Mouse (Mus musculus): ENCODE measurements around the gene Slc25a21. TPM values are rescaled to one million over a fixed set of nuclear protein-coding genes. Genes with fewer than 3 reads are reported as not detected.
"Not testable (repeated sequence)": the region's sequence is repeated elsewhere in the genome, so short reads cannot be mapped to it uniquely, and the experiment has no call there.

The Slc25a21 gene
- 1 to 10 TPM; 1.1 to 2.2 TPM for total RNA-seq (2021)
- long read RNA-seq, experiment 1, result 0 reads
- long read RNA-seq, experiment 2, result 0 reads

DNA sequence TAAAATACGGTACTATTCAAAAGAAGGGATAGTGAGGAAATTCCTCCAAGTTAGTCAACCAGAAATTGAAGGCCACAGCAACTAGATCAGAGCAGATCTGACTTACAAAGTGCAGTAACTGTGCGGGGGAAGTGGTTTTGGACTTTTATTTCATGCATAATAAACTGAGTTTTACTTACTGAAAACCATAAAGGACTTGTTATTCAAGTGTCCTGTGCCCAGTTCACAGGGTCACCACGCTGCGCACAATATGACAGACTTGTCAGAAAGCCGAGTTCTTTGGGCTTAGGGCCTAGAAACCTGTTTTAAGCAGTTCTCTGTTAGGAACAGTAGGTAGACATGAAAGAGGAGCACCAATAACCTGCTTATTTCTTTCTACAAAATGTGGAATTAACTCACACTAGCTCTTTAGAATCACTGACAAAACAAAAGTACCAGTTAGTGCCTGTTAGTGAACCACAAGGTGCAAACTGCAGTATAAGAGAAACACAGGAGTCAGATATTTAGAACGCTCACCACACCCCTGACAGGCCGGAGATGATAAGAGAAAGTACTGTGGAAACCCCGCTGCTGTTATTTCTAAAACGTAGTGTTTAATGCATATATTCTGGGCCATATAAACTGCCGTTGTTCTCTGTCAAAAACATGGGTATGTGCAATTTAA, at the start of gene Slc25a21:
Gene Slc25a21 (minus strand): TSS at position 110 of the 664 bp plus-strand sequence.
- DNase-seq (ENCODE audit: low spot score in 2 of 2), result no peak

DNA sequence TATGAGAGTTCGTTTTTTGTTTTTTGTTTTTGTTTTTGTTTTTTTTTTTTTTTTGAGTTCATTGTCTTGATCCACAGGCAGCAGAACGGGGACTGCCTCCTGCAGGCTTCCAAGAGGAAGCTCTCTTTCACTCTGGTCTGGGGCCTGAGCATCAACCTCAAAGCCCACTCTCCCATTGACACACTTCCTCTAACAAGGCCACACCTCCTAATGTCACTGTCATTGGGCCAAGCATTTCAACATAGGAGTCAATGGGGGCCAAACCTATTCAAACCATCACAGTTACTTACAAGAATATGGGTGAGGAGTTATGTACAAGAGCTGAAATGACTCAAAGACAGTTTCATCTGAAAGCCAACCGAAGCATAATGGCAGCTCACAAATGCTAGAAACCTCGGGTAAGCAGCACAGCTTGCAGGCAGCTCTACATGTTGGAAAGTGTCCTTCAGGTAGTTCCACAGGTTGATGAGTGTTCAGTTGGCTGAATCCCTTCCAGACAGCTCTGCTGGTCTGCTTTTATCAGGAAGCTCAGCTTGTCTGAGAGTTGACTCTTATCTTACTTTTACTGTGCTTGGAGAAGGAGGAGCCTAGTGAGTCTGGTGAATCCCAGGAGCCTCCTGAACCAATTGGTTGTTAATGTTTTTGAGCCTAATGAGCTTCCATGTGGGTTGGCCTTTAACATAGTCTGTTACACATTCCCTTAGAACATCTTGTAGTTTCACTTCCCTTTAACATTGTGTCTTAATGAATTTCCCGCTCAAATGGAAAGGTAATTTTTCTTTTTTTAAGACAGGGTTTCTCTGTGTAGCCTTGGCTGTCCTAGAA, 46.6 kb upstream of the Slc25a21 start:
- no peak for DNase-seq (ENCODE audit: low spot score in 2 of 2)

DNA sequence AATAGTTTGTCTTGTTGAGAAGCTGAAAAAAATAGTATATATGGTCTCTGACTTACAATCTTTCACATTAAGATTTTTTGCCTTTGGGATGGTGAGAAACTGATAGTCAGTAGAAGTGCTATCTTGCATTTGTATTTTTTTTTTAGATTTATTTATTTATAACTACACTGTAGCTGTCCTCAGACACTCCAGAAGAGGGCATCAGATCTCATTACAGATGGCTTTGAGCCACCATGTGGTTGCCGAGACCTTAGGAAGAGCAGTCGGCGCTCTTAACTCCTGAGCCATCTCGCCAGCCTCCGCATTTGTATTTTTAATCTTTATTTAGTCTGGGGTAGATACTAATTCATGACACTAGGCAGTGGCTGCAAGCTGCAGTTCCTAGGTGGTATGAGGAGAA, 36.1 kb upstream of the Slc25a21 start:
- DNase-seq (ENCODE audit: low spot score in 2 of 2), result no peak

DNA sequence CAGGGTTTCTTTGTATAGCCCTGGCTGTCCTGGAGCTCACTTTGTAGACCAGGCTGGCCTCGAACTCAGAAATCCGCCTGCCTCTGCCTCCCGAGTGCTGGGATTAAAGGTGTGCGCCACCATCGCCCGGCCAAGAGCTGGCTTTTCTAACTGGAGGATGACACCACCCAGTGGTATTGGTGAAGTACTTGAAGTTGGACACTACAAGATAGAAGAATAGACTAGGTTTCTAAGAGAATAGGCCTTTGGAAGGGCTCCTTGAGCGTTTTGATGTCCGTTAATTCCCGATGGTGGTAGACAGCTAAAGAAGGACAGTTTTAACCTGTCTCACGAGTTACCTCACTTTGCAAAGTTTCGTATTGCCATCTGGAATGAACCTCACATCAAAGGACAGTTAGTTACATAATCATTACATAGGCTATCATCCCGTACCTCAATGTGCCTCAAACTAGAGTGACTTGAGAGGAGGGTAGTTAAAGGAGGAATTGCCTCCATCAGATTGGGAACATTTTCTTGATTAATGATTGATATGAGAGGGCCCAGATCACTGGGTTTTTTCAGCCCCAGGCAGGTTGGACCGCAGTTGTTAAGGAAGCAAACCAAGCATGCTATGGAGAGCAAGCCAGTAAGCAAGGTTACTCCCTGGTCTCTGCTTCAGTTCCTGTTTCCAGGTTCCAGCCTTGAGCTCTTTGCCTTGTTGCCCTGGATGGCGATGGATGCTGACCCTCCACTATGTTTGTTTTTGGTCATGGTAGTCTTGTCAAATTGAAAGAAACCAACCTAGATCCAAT, 34.0 kb upstream of the Slc25a21 start:
- no peak for DNase-seq (ENCODE audit: low spot score in 2 of 2)

DNA sequence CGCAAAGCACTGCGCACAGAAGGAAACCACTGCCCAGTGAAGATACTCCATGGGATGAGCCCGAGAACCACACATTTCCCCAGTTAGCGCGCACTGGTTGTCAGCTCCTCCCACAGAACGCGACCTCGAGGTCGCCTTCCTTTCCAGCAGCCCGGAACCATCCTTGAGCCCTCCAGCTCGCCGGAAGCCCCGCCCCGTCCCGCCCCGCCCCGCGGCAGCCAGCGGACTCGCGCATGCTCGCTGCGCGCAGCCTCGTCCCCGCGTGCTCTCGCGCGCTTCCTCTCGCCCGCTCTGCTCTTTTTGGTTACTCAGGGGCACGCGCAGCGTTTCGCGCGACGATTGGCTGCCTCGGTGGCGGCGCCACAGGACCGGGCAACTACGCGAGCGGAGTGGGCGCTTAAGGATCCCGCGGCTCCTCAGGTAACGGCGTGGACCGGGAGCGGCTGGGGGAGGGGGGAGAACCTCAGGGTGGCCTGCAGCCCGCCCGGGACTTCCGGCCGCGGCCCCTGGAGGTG, 33.0 kb upstream of the Slc25a21 start, which contains the start of the genes Prps1l3 and Mipol1:
Gene Prps1l3 (plus strand): TSS at position 221 of the 515 bp plus-strand sequence.
Gene Mipol1 (plus strand): TSS at position 236 of the 515 bp plus-strand sequence.
- DNase-seq (ENCODE audit: low spot score in 2 of 2), result peak; percentile 60 to 78

DNA sequence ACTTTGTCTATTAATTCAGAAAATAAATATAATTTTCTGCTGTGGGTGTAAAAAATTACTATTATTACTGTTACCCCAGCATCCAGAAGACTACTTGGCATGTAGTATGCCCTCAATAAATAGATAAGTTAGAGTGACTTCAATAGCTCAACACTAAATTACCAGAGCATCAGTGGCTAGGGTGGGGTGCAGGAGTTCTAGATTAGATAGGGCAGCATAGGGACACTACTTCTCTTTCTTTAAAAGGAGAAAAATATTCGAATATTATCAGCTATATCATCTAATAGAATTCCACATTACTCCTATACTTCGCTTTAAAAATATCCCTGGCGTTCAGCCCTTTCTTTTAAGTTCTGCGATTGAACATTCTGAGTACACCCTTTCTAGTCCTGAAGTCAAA, 32.4 kb upstream of the Slc25a21 start:
- DNase-seq (ENCODE audit: low spot score in 2 of 2), result no peak

DNA sequence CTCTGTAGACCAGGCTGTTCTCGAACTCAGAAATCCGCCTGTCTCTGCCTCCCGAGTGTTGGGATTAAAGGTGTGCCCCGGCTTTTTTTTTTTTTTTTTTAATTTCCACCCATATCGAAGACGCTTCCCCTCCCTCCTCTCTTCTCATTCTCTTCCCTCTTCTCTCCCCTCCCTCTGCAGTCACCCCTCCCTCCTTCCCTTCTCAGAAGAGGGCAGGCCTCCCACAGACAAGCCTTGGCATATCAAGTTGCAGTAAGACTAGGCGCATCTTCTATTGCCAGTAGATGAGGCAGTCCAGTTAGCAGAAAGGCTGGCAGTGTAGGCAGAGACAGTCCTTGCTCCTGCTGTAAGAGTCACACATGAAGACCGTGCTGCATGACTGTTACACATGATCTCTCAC, 30.5 kb upstream of the Slc25a21 start:
- no peak for DNase-seq (ENCODE audit: low spot score in 2 of 2)

DNA sequence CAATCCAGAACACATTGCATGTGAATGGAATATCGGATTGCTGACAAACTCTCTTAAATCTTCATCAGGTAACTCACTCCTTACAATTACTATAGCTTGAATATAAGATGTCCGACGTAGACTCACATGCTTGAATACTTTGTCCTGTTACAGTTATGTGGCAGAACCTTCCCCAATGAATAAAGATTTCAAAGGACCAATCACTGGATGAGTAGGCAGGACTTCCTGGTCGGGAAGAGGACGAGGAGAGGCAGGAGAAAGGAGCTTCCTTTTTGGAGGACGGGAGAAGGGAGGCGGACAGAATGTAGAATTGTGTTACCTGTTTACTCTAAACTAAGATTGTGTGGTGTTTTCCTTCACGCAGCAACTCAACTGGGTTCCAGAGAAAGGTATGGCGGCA, 29.1 kb upstream of the Slc25a21 start:
- no peak for DNase-seq (ENCODE audit: low spot score in 2 of 2)

DNA sequence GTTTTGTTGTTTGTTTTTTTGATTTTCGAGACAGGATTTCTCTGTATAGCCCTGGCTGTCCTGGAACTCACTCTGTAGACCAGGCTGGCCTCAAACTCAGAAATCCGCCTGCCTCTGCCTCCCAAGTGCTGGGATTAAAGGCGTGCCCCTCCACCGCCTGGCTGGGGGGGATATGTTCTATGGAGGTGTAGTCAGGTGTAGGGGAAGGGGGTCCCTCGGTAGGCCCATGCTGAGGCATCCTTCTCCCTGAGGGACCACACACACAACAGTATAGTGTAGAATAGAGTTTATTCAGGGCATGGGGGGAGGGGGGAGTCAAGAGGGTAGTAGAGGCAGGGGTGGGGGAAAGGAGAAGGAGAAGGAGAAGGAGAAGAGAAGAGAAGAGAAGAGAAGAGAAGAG, 15.2 kb upstream of the Slc25a21 start:
- not testable (repeated sequence) for DNase-seq (ENCODE audit: low spot score in 2 of 2)

DNA sequence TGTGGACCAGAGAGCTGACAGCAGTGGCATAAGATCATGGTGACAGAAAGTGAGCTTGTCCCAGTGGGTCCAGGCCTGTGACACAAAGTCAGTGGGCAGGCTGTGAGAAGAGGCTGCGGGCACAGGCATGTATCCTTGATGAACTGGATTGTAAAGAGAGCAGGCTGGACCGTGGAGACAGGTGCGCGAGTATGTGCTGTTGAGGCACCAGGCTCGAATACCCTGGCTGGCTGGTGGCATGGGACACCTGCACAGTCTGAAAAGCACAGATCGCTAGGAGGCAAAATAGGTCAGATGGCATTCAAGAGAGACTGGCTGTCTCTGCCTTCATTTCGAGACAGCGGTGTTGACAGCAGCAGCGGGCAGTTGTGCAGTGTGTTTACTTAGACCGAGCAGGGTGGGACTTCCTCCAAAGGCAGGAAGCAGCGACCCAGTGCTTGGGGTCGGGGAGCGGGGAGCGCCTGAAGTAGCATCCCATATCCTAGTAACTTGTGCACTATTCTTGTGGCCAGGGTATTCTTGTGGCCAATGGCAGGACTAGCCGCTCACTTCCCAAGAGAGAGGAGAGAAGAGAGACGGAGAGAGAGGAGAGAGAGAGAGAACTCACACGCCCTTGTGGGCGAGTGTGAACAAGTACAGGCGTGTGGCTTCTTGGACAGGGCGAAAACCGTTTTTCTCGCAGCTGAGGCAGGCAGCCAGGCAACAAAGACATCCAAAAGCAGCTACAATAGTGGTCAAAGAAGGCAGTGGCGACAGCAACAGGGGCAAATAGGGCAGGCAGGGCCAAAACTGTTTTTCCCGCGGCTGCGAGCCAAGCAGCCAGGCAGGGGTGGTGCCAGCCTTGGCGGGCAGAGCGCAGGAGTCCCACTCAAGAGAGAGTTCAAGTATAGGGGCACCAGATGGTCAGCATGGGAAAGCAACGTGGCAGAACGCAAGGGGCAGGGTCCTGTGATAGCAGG, 14.4 kb upstream of the Slc25a21 start:
- peak in 1 of 2 experiments; percentile 8 for DNase-seq (ENCODE audit: low spot score in 2 of 2)

DNA sequence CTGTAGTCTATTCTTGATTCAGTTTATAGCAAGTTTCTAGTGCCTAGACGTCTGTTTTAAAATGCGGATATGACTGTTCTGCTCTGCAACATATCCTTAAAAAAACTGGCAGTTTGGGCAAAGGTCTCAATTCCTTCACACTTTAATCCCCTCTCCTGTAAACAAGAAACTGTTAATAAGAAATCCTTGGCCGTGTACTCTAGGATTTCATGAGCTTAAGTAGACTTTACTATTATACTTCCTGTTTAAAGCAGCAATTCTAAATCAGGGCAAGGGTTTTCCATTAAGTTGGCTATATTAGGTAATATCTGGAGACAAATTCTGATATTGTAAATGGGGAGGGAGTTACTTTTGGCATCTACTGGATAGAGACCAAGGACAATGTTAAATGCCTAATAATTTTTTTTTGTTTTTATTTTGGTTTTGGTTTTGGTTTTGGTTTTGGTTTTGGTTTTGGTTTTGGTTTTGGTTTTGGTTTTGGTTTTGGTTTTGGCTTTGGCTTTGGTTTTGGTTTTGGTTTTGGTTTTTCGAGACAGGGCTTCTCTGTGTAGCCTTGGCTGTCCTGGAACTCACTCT, 7.1 kb upstream of the Slc25a21 start:
- DNase-seq (ENCODE audit: low spot score in 2 of 2), result no peak

DNA sequence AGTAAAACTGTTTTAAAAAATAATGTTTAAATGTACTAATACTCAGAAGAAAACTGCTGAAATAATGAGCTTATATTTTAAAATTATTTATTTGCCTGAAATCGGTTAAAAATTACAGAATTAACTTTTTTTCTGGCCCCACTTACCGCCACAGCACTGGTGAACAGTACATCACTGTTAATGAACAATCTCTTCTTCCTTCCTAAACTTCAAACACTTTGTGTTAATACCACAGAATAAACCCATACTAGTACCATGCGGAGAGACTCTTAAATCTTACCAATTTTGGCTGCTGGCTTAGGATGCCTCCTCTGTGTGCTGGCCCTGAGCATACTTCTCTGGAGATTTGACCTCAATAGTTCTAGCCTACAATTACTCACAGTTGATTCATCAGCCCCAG, 4.6 kb upstream of the Slc25a21 start:
- no peak for DNase-seq (ENCODE audit: low spot score in 2 of 2)

DNA sequence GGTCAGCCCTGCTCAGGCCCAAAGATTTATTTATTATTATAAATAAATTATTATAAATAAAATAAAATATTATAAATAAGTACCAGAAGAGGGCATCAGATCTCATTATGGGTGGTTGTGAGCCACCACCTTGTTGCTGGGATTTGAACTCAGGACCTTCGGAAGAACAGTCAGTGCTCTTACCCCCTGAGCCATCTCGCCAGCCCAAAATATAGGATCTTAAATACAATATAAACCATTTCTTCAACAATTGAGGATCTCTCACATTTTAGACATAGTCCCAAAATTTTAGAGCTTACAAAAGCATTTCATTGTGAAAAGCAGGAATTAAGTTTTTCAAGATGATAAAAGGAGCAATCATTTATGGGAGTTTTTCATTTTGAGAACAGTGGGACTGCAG, 2.2 kb upstream of the Slc25a21 start:
- no peak for DNase-seq (ENCODE audit: low spot score in 2 of 2)

DNA sequence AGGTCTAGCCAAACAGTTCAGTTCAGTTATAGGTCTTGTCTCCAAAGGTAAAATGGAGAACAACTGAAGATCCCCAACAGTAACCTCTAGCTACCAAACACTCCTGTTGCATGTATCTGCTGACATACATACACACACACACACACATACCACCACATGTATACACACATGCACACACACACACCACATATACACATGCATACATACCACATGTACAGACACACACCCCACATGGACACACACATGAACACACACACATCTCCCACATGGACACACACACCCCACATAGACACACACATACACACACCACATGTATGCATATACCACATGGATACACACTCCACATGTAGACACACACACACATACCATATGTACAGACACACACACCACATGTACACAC, 997 bp upstream of the Slc25a21 start:
- DNase-seq (ENCODE audit: low spot score in 2 of 2), result no peak

DNA sequence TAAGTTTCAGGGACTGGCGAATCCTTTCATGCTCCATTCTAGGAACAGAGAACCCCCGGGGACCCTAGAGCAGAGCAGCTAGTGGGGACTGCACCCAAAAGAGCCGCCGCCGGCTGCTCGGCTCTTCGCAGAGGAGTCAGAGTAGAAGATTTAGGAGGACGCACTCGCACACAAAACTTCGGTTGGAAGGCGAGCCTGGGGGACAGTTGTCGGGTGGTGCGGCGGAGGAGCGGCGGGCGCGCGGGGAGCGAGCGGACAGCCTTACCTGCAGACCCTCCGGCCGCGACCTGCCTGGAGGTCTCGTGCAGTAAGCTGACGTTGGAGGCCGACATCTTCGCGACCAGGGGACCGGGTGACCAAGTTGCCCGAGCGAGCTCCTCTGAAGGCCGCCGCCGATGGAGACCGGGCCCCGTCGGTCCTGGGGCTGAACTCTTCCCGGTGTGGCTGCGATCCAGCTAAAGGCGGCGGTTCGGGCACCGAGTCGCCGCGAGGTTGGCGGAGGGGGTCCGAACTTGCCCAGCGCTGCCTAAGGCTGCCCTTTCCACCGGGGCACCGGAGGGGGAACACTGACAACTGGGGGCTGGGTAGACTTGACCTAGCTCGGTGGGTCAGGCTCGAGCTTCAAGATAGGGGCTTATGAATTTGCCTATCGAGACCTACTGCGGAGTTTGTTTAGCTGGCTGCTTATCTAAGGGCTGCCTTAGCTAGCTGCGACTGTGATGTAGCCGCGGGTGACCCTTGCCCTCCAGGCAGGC, 487 bp downstream of the Slc25a21 start:
- peak; percentile 7 to 9 for DNase-seq (ENCODE audit: low spot score in 2 of 2)

DNA sequence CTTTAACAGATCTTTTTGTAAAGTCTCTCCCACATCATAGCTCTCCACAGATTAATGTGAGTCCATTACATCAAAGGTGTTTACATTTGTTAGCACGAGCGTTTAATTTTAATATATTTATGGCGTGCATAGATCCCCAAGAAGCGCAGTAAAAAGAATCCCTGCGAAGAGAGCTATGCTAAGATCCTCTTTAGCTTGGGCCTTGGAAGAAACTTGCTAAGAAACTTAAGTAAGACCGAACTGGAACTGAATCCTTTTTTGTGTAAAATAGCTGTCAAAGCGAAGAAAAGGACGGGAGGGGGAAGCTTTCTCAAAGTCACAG, 1.0 kb downstream of the Slc25a21 start:
- DNase-seq (ENCODE audit: low spot score in 2 of 2), result no peak

DNA sequence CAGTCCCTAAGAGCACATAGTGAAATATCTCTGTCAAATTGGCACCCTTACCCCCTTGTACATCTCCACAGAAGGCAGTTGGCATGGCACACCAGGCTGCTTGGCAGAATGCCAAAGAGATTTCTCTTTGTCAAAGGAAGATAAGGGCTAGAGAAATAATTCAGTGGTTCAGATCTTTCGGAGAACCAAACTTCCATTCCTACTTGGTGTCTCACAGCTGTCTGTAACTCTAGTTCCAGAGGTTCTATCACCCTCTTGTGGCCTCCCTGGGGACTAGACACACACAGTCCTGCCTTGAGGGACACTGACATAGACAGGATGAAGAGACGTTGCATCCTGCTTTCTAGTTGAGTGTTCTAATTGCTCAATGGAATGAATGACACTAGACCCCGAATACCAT, 2.7 kb downstream of the Slc25a21 start:
- DNase-seq (ENCODE audit: low spot score in 2 of 2), result no peak

DNA sequence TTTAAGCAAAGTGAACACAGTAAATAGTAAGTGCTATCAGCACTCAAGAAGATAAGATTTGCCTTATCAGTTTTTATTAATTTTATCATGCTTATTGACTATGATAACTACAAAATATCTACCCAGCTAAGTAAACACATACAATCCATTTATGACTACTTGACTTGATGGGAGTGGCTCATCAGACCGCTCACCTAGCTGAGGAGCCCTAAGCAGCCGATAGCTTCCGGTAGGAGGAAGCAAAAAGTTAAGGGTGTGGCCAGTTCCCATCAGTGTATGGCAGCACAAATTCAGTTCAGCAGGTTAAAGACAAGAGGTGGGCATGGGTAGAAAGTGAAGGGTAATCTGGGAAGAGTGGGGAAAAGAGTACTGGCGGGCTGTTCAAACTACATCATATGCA, 10.2 kb downstream of the Slc25a21 start:
- no peak for DNase-seq (ENCODE audit: low spot score in 2 of 2)

DNA sequence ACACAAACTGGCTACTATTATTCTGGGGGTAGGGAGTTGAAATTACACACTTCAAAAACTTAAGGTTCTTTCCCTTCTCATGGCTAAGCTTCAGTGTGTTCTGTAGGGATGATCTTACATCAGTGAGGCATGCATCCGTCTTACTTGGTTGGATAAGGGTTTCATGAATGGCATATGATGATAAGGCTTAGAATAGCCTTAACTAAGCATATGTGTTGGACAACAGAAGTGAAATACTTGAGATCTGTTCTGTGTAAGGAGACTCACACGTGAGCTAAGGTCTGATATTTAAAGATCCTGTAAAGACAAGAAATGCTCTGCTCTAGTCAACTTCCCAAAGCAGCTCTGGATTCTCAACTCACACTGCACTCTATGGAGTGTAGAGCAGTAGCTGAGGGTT, 11.1 kb downstream of the Slc25a21 start:
- no peak for DNase-seq (ENCODE audit: low spot score in 2 of 2)

Measured in adrenal gland, postnatal 4 days (tissue).